ENCODE assay signal across 31 mouse cellular contexts in genomic region chr4:133552029-133552428, GRCm38 (mm10). TPM values are rescaled to one million over a fixed set of nuclear protein-coding genes. Genes with fewer than 3 reads are reported as not detected.
"Had no signal": no experiment of that assay in that cellular context is flagged by ENCODE, and none has a peak within 500 bp of the region (broad histone marks: within the 10 kb centered on the region; RNA-seq: fewer than 3 reads in every experiment).

No protein-coding gene starts in this region.

- H3K27ac ChIP-seq: hindbrain, embryonic 13.5 days; hindbrain, embryonic 15.5 days; hindbrain, postnatal 0 days; layer of hippocampus, adult 2 months; left cerebral cortex, adult 2 months; limb, embryonic 10.5 days; limb, embryonic 12.5 days; liver, embryonic 13.5 days had no signal

- DNase-seq: gastrocnemius, postnatal 14 days; gastrocnemius, postnatal 36 days; heart, adult 2 months; heart, postnatal 14 days; heart, postnatal 36 days; kidney, adult 18-20 months; kidney, adult 8-10 months; kidney, postnatal 10 days; kidney, postnatal 25 days; kidney, postnatal 4 days; liver, embryonic 13.5 days had no signal

- ATAC-seq: hindbrain, postnatal 0 days had no signal

- H3K4me1 ChIP-seq: hindbrain, embryonic 13.5 days; hindbrain, embryonic 15.5 days; limb, embryonic 12.5 days had no signal

- H3K36me3 ChIP-seq: heart, embryonic 13.5 days; heart, embryonic 15.5 days; hindbrain, embryonic 13.5 days; hindbrain, embryonic 15.5 days; limb, embryonic 10.5 days; limb, embryonic 12.5 days; liver, embryonic 13.5 days had no signal

- H3K4me2 ChIP-seq: heart, embryonic 11.5 days; heart, embryonic 15.5 days; hindbrain, embryonic 13.5 days; hindbrain, embryonic 15.5 days; limb, embryonic 12.5 days; liver, embryonic 13.5 days had no signal

- H3K27me3 ChIP-seq: hindbrain, embryonic 15.5 days had no signal

- H3K4me3 ChIP-seq: heart, adult 2 months; heart, embryonic 13.5 days; heart, embryonic 15.5 days; hindbrain, embryonic 13.5 days; hindbrain, embryonic 15.5 days; layer of hippocampus, adult 2 months; left cerebral cortex, adult 2 months; limb, embryonic 10.5 days; limb, embryonic 12.5 days; liver, embryonic 13.5 days had no signal

- H3K9ac ChIP-seq: heart, embryonic 13.5 days; heart, embryonic 15.5 days; hindbrain, embryonic 13.5 days; hindbrain, embryonic 15.5 days; limb, embryonic 12.5 days; liver, embryonic 13.5 days had no signal

- H3K9me3 ChIP-seq: heart, embryonic 13.5 days; heart, embryonic 15.5 days; hindbrain, embryonic 13.5 days; hindbrain, embryonic 15.5 days; limb, embryonic 10.5 days; liver, embryonic 13.5 days had no signal

RNA-seq across cellular contexts. Expression of gene Nr0b2, which starts 1.1 kb away (rescaled TPM):
- total RNA-seq: gastrocnemius, adult 18-20 months; gastrocnemius, postnatal 14 days; gastrocnemius, postnatal 36 days; hematopoietic stem cell, adult 5-6 weeks; layer of hippocampus, adult 2 months; layer of hippocampus, postnatal 10 days; layer of hippocampus, postnatal 25 days; left cerebral cortex, adult 2 months; left cerebral cortex, postnatal 14 days; left cerebral cortex, postnatal 36 days had no signal
- polyA plus RNA-seq: gonadal fat pad, adult 2 months; hindbrain, embryonic 11.5 days; hindbrain, embryonic 13.5 days; hindbrain, embryonic 15.5 days; kidney, embryonic 14.5 days; limb, embryonic 12.5 days had no signal

RNA-seq across cellular contexts. Expression of gene Kdf1, which starts 33.3 kb away (rescaled TPM):
- total RNA-seq: gastrocnemius, adult 18-20 months; gastrocnemius, adult 8-10 months; gastrocnemius, postnatal 14 days; gastrocnemius, postnatal 36 days; heart, adult 2 months; heart, postnatal 14 days; heart, postnatal 36 days; hematopoietic stem cell, adult 5-6 weeks; layer of hippocampus, postnatal 25 days; left cerebral cortex, postnatal 14 days; left cerebral cortex, postnatal 36 days had no signal
